Mouse (Mus musculus) bone marrow macrophage, adult 2 months (primary cell): ENCODE data around the gene Tcerg1l.

Experiments
- CTCF ChIP-seq: IDR thresholded peaks from 2 replicates; pipeline ENCODE4 v1.5.1; 2012; ENCODE audit warnings: low read depth, mild to moderate bottlenecking, low read length, moderate library complexity
- POLR2A ChIP-seq: IDR thresholded peaks from 2 replicates; pipeline ENCODE4 v1.6.1; 2012; ENCODE audit warnings: mild to moderate bottlenecking, low read depth, low read length, borderline replicate concordance

- no peak for TF ChIP-seq CTCF
- TF ChIP-seq POLR2A, result no peak
Measured at GRCm38 (mm10) chr7:138367570-138367969, 30.0 kb downstream of the Tcerg1l start.
